Mouse (Mus musculus) telencephalon, adult 2 months (tissue): ENCODE data around the gene Chrna7.

ENCODE experiments used
- DNase-seq: peaks from one replicate; pipeline ENCODE4 v3.0.0-alpha.2; 2011; ENCODE audit warnings: low read depth, low spot score

The Chrna7 gene

DNA sequence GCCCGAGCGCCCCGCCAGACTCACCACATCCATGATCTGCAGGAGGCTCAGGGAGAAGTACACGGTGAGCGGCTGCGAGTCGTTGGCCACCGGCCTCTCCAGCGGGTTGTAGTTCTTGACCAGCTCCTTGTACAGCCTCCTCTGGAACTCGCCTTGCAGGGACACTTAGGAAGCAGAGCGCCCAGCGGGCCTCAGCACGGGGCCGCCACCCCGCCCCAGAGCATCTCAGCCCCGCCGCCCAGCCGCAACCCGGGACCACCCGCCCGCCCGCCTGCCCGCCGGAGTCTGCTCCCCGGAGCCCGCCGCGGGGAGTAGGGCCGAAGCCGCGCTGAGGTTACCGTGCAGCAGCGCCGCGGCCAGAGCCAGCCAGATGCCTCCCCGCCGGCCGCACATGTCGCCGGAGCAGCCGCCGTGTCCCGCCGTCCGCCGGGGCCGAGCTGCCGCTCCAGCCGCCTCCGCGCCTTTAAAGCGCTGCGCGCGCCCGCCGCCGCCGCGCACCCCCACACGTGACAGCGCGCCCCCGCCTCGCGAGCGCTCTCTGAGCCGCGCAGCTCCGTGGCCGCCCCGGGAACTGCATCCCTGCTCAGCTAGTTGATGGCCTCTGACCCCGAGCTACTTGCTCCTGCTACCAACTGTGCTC, at the start of gene Chrna7:
TSS of gene Chrna7 (minus strand) at position 486 of the 640 bp plus-strand sequence.
- DNase-seq = no peak

- DNase-seq = no peak
Observed at GRCm38 (mm10) chr7:63249404-63249803, 37.0 kb upstream of the Chrna7 start.

- DNase-seq = no peak
Observed at GRCm38 (mm10) chr7:63237852-63238516, 25.6 kb upstream of the Chrna7 start.

GRCm38 (mm10) chr7:63225066-63225780, 12.9 kb upstream of the Chrna7 start:
- DNase-seq = no peak

DNA sequence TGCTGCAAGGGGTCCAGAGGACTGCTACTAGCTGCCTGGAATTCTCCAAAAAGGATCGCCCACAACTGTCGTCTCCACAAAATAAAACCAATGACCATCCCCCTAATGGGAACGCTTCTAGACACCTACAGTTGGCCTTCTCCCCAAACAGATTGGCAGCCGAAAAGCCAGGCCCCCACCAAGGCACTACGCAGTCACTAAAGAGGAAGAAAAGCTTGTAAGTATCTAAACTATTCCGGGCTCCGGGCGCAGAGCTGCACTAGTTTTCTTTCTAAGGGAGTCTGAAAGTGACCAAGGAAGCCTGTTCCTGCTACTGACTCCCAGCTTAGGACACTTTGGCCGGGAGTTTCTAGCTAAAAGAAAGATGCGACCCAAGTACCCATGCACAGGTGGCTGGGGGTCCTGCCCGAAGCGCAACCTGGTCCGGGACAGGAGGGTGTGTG, 707 bp downstream of the Chrna7 start:
- no peak for DNase-seq

GRCm38 (mm10) chr7:63209501-63209900, 2.9 kb downstream of the Chrna7 start:
- DNase-seq = no peak

- DNase-seq = no peak
Observed at GRCm38 (mm10) chr7:63207137-63207536, 5.2 kb downstream of the Chrna7 start.

- no peak for DNase-seq
Observed at GRCm38 (mm10) chr7:63195560-63195959, 16.8 kb downstream of the Chrna7 start.

DNA sequence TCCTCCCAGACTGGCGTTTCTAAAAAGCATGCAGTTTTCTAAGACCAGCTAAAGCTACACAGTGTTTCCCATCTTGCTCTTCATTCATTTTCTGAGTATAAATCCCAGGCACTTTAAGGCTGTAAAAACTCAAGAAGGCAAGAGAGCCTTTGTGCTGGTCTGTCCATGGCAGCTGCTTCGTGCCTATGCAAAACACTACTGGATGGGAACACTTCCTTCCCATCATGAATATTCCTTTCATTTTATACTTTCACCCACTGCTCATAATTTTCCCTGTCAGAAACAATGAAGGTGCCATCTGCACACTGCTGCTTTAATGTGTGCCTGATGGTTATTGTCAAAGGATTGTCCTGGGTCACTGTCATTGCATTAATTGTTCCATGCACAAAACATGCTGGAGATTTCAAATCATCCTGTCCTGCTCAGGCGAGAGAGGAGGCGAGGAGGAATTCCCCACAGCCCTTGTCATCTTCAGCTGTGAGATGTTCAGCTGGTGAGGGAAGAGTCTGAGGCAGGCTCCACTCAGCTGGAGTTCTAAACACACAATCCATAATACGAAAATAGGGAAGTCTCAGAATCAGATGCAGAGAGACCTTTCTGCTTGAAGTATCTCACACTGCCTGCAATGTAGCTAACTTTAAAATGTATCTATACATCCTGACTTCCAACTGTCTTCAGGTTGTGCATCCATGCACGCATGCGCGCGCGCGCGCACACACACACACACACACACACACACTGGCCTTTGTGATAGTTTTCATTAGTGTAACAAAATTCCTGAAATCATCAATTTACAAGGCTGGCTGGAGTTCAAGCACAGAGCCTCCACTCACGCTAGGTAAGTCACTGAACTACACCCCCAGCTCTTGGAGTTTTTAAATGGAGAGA, 22.5 kb downstream of the Chrna7 start:
- DNase-seq = no peak

DNA sequence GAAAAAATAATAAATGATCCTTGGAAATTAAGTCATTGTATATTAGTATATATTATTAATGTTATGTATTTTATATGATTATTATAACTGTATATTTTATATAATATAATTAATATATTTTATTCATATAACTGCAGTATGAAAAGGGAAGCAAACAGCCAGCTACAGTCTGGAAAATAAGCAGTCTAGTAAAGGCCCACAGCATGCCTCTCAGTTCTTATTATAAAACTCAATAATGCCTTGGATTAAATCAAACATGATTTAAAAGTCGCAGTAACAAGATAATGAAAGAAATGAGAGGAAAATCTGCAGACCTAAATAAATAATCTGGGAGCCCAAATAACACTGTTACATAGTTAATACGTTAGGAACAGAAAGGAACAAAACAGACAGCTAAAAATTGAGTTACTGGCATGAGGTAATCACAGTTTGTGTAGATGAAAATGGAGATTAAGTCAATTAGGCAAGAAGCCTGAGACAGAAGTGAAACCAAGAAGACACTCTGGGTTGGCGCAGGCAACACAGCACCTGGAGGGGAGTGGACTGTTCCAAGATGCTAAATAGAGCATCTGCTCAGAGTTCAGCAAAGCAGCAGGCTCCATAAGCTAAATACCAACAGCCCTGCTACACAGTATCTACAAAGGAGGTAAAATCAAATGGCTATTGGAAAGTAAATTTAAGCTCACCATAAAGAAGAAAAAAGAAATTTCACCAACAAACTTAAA, 42.1 kb downstream of the Chrna7 start:
- peak; percentile 24 for DNase-seq

GRCm38 (mm10) chr7:63164617-63165016, 47.8 kb downstream of the Chrna7 start:
- DNase-seq = no peak

GRCm38 (mm10) chr7:63162272-63162864, 50.0 kb downstream of the Chrna7 start:
- DNase-seq = no peak

GRCm38 (mm10) chr7:63153239-63153638, 59.1 kb downstream of the Chrna7 start:
- DNase-seq = no peak

- DNase-seq = no peak
Observed at GRCm38 (mm10) chr7:63148740-63149139, 63.6 kb downstream of the Chrna7 start.

GRCm38 (mm10) chr7:63148321-63148720, 64.0 kb downstream of the Chrna7 start:
- DNase-seq = no peak

GRCm38 (mm10) chr7:63122547-63122946, 89.8 kb downstream of the Chrna7 start:
- peak; percentile 17 for DNase-seq

- DNase-seq = no peak
Observed at GRCm38 (mm10) chr7:63113671-63114070, 98.7 kb downstream of the Chrna7 start.

DNA sequence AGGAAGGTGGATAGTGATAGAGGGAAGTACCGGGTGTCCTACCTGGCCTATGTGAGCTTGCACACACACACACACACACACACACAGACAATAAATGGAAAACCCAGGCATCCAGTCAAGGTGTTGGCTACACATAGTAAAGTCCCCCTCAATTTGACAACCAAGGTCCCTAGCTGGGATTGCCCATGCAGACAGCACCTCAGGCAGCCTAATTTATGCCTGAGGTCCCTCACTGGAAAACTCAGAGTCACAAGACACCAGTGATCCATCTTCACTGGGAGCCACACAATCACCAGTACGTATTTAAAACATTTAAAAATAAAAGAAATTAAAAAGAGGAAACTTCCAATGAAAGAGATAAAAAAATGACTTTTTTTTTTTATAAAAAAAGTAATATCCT, 99.1 kb downstream of the Chrna7 start:
- no peak for DNase-seq

GRCm38 (mm10) chr7:63109348-63109747, 103.0 kb downstream of the Chrna7 start:
- no peak for DNase-seq

GRCm38 (mm10) chr7:63085954-63086353, 126.4 kb downstream of the Chrna7 start:
- peak; percentile 35 for DNase-seq
